Mouse (Mus musculus): ENCODE data around the gene Nrp2.

Nrp2 gene

DNA sequence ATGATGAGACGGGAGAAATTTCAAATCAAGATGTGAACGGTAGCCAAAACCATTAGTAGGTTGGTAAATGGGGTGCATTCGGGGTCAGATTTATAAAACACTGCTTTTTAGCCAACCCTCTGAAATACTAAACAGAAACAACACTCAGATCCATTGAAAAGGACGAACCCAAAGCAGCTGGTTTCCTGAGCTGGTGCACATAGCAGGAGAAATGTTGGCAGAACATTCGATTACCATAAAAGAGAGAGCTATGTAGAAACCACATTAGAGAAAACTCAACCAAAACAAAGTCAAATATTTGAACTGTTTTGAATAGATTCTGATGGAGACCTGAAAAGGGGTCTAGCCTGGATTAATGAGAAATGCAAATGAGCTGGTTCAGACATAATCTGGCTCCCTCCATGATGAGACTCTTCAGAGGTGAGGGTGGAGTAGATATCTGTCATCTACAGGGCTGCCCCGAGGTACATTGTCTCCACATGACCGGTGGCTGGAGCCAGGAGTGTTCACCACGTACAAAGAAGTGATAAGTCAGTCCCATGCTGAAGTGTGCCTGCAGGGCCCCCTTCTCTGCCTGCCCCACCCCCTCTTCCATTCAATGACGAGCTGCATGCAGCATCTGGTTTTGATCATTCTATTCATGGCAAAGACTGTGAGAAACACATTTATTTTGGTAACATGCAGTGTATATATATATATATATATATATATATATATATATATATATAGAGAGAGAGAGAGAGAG, 156.6 kb downstream of the Nrp2 start:
- no peak for DNase-seq (ENCODE audit: low spot score in 2 of 2)

DNA sequence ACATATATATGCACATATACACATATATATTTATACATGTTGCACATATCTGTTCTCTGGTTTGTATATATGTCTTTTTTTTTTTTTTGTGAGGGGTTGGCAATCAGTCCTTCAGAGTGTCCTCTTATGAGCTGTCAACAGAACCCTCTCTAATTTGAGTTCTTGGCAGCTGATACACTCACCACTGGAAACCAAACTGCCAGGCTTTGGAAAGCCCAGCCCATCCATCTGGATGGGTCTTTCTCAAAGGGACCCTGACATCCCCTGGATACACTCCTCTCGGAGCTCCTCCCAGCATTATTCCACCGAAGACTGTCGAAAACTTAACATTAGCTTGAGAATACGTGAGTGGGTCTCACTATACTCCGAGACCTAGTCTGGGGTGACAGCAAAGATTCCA, 157.2 kb downstream of the Nrp2 start:
- DNase-seq (ENCODE audit: low spot score in 2 of 2) = no peak

GRCm38 (mm10) chr1:62860788-62861187, 157.7 kb downstream of the Nrp2 start:
- peak; percentile 24 to 25 for DNase-seq (ENCODE audit: low spot score in 2 of 2)
